Mouse (Mus musculus) forebrain, embryonic 16.5 days (tissue): ENCODE data around the gene Dot1l. TPM values are rescaled to one million over a fixed set of nuclear protein-coding genes. Genes with fewer than 3 reads are reported as not detected.

Experiments
- ATAC-seq: fragments of 200-750 bp; cut with Nextera tagmentation; 2 replicates; pipeline ENCODE4 v1.8.0; 2017; ENCODE audit warnings: mild to moderate bottlenecking, moderate library complexity
- H3K27ac ChIP-seq: fragments of 300-500 bp; sonication (generic); 2 replicates; pipeline ENCODE4 v1.5.1; 2014; ENCODE audit warnings: low read length, control low read depth
- H3K27me3 ChIP-seq: fragments of 300-500 bp; sonication (generic); replicated peaks from 2 replicates; pipeline ENCODE4 v1.6.1; 2014; ENCODE audit warnings: low read length; ENCODE audit not compliant: control insufficient read depth, insufficient read depth
- H3K36me3 ChIP-seq: fragments of 300-500 bp; sonication (generic); 2 replicates; pipeline ENCODE4 v1.6.1; 2014; ENCODE audit not compliant: control insufficient read depth, insufficient read depth
- H3K4me1 ChIP-seq: fragments of 300-500 bp; sonication (generic); replicated peaks from 2 replicates; pipeline ENCODE4 v1.6.1; 2014; ENCODE audit warnings: low read length; ENCODE audit not compliant: control insufficient read depth, insufficient read depth
- H3K4me2 ChIP-seq: fragments of 300-500 bp; sonication (generic); 2 replicates; pipeline ENCODE4 v1.6.1; 2014; ENCODE audit warnings: mild to moderate bottlenecking, low read length, control low read depth
- H3K4me3 ChIP-seq: fragments of 300-500 bp; sonication (generic); replicated peaks from 2 replicates; pipeline ENCODE4 v1.5.1; 2014; ENCODE audit warnings: mild to moderate bottlenecking, low read length, control low read depth
- H3K9ac ChIP-seq: fragments of 300-500 bp; sonication (generic); replicated peaks from 2 replicates; pipeline ENCODE4 v1.6.1; 2014; ENCODE audit warnings: low read depth, low read length, control low read depth
- H3K9me3 ChIP-seq: fragments of 300-500 bp; sonication (generic); 2 replicates; pipeline ENCODE4 v1.6.1; 2016; ENCODE audit warnings: low read length; ENCODE audit not compliant: control insufficient read depth
- WGBS: fragments of 180-500 bp; shearing (Covaris S2); extraction: QIAGEN DNeasy Blood & Tissue Kit; methylation state at CpG from one replicate; pipeline ENCODE4 v1.1.7; 2014; 5-methylcytosine and 5-hydroxymethylcytosine counted together
- polyA plus RNA-seq: library from polyadenylated mRNA; unstranded; fragments of >200 nt; fragmentation: Nextera tagmentation; extraction: Ambion mirVana; gene quantifications from 2 replicates; pipeline ENCODE4 v1.2.1, GENCODE M21; 2015

Dot1l gene
- 17.4 and 22.5 TPM in 2 replicates for polyA plus RNA-seq

- peak within 1 kb of the TSS; percentile 95 for H3K9ac ChIP-seq
- H3K36me3 ChIP-seq, result no peaks in the 10 kb centered on the region
- H3K9me3 ChIP-seq, result no peaks in the 10 kb centered on the region
- H3K27ac ChIP-seq, result peak within 1 kb of the TSS; percentile 84
- peak within 1 kb of the TSS; percentile 97 for H3K4me2 ChIP-seq
- peak; percentile 93 for ATAC-seq
- peak within 1 kb of the TSS; percentile 95 for H3K4me3 ChIP-seq
- H3K27me3 ChIP-seq, result no peaks in the 10 kb centered on the region
- peaks cover 46% of the 10 kb centered on the region for H3K4me1 ChIP-seq
- WGBS, result under 1% methylated on average over 53 of the region's 57 CpGs
These were observed at the start of gene Dot1l for GRCm38 (mm10) chr10:80754594-80755290. Dot1l (plus strand) TSS chr10:80755206.

GRCm38 (mm10) chr10:80705479-80705878 lies 49.5 kb upstream of the Dot1l start:
- no peaks in the 10 kb centered on the region for H3K9me3 ChIP-seq
- 79% methylated on average over 3 of the region's 3 CpGs for WGBS
- no peak overlapping the region for H3K27ac ChIP-seq
- H3K4me2 ChIP-seq, result no peak overlapping the region
- no peak overlapping the region for H3K4me3 ChIP-seq
- no peak for ATAC-seq
- H3K36me3 ChIP-seq, result peaks cover 32% of the 10 kb centered on the region
- no peaks in the 10 kb centered on the region for H3K27me3 ChIP-seq
- H3K9ac ChIP-seq, result no peak overlapping the region
- H3K4me1 ChIP-seq, result peaks cover 19% of the 10 kb centered on the region

GRCm38 (mm10) chr10:80710834-80711233 lies 44.2 kb upstream of the Dot1l start:
- Histone ChIP-seq H3K9ac (no peak overlapping the region), H3K36me3 (peaks cover 60% of the 10 kb centered on the region), H3K27ac (no peak overlapping the region), H3K4me2 (no peak overlapping the region), H3K4me3 (no peak overlapping the region), H3K4me1 (no peaks in the 10 kb centered on the region), H3K27me3 (no peaks in the 10 kb centered on the region), H3K9me3 (no peaks in the 10 kb centered on the region)
- no peak for ATAC-seq
- WGBS, result 91% methylated on average over 3 of the region's 3 CpGs

- Histone ChIP-seq H3K9ac (no peak overlapping the region), H3K36me3 (peaks cover 71% of the 10 kb centered on the region), H3K4me1 (no peaks in the 10 kb centered on the region), H3K9me3 (no peaks in the 10 kb centered on the region), H3K4me2 (no peak overlapping the region), H3K4me3 (no peak overlapping the region), H3K27me3 (no peaks in the 10 kb centered on the region), H3K27ac (no peak overlapping the region)
- no peak for ATAC-seq
- 90% methylated on average over 1 of the region's 1 CpGs for WGBS
These were observed 37.7 kb upstream of the Dot1l start for GRCm38 (mm10) chr10:80717281-80717680.

GRCm38 (mm10) chr10:80727369-80728127 lies 27.5 kb upstream of the Dot1l start:
- Histone ChIP-seq H3K4me2 (no peak overlapping the region), H3K9ac (no peak overlapping the region), H3K4me3 (no peak overlapping the region), H3K4me1 (no peaks in the 10 kb centered on the region), H3K27ac (no peak overlapping the region), H3K27me3 (no peaks in the 10 kb centered on the region), H3K9me3 (no peaks in the 10 kb centered on the region), H3K36me3 (peaks cover 38% of the 10 kb centered on the region)
- no peak for ATAC-seq
- 95% methylated on average over 5 of the region's 5 CpGs for WGBS

- H3K4me1 ChIP-seq, result peaks cover 14% of the 10 kb centered on the region
- 91% methylated on average over 6 of the region's 6 CpGs for WGBS
These were observed 22.4 kb upstream of the Dot1l start for GRCm38 (mm10) chr10:80732611-80733101.

GRCm38 (mm10) chr10:80736731-80737130 lies 18.3 kb upstream of the Dot1l start:
- 51% methylated on average over 5 of the region's 5 CpGs for WGBS
- Histone ChIP-seq H3K9ac (no peak overlapping the region), H3K9me3 (no peaks in the 10 kb centered on the region), H3K27ac (peak overlapping the region; percentile 45), H3K4me1 (peaks cover 41% of the 10 kb centered on the region), H3K27me3 (no peaks in the 10 kb centered on the region), H3K4me3 (no peak overlapping the region), H3K36me3 (no peaks in the 10 kb centered on the region; the same call in none of the 2 replicates), H3K4me2 (no peak overlapping the region)
- no peak for ATAC-seq

More at GRCm38 (mm10) chr10:80732611-80733101, 22.4 kb upstream of the Dot1l start:
- H3K36me3 ChIP-seq, result peaks cover 25% of the 10 kb centered on the region
- H3K9me3 ChIP-seq, result no peaks in the 10 kb centered on the region
- H3K27me3 ChIP-seq, result no peaks in the 10 kb centered on the region
- H3K9ac ChIP-seq, result no peak overlapping the region
- H3K4me3 ChIP-seq, result no peak overlapping the region
- no peak overlapping the region for H3K4me2 ChIP-seq
- no peak for ATAC-seq
- H3K27ac ChIP-seq, result no peak overlapping the region

- Histone ChIP-seq H3K4me3 (no peak overlapping the region), H3K4me1 (peaks cover 43% of the 10 kb centered on the region), H3K9ac (no peak overlapping the region), H3K9me3 (no peaks in the 10 kb centered on the region), H3K27me3 (no peaks in the 10 kb centered on the region), H3K36me3 (no peaks in the 10 kb centered on the region), H3K27ac (no peak overlapping the region), H3K4me2 (no peak overlapping the region)
- no peak for ATAC-seq
- WGBS, result 57% methylated on average over 1 of the region's 1 CpGs
These were observed 16.3 kb upstream of the Dot1l start for GRCm38 (mm10) chr10:80738657-80739056.

- Histone ChIP-seq H3K9ac (peak overlapping the region; percentile 96), H3K4me1 (peaks cover 43% of the 10 kb centered on the region), H3K4me3 (peak overlapping the region; percentile 95), H3K36me3 (no peaks in the 10 kb centered on the region), H3K27ac (no peak overlapping the region), H3K27me3 (no peaks in the 10 kb centered on the region), H3K9me3 (no peaks in the 10 kb centered on the region), H3K4me2 (peak overlapping the region; percentile 96)
- no peak for ATAC-seq
- 30% methylated on average over 5 of the region's 5 CpGs for WGBS
These were observed 13.9 kb upstream of the Dot1l start for GRCm38 (mm10) chr10:80741146-80741545.
